Mouse (Mus musculus) fat pad, adult 2 months (tissue): ENCODE results near the gene Nckap5.

ENCODE experiments used
- DNase-seq: peaks from one replicate; pipeline ENCODE4 v3.0.0-alpha.2; 2011; ENCODE audit warnings: low read depth, low spot score; ENCODE audit errors: extremely low read depth

Nckap5 gene

GRCm38 (mm10) chr1:126766971-126767370, 63.6 kb downstream of the Nckap5 start:
- no peak for DNase-seq

GRCm38 (mm10) chr1:126765506-126766170, 65.0 kb downstream of the Nckap5 start:
- no peak for DNase-seq

GRCm38 (mm10) chr1:126764201-126764600, 66.4 kb downstream of the Nckap5 start:
- no peak for DNase-seq

GRCm38 (mm10) chr1:126763192-126763591, 67.4 kb downstream of the Nckap5 start:
- no peak for DNase-seq

GRCm38 (mm10) chr1:126760386-126760785, 70.2 kb downstream of the Nckap5 start:
- DNase-seq = no peak

- DNase-seq = no peak
These were observed 74.9 kb downstream of the Nckap5 start for GRCm38 (mm10) chr1:126755682-126756081.

GRCm38 (mm10) chr1:126753611-126754010, 77.0 kb downstream of the Nckap5 start:
- DNase-seq = no peak

- DNase-seq = no peak
These were observed 78.2 kb downstream of the Nckap5 start for GRCm38 (mm10) chr1:126752247-126753037.

GRCm38 (mm10) chr1:126751137-126751536, 79.5 kb downstream of the Nckap5 start:
- DNase-seq = no peak

- no peak for DNase-seq
These were observed 80.4 kb downstream of the Nckap5 start for GRCm38 (mm10) chr1:126750156-126750555.

GRCm38 (mm10) chr1:126747914-126748313, 82.7 kb downstream of the Nckap5 start:
- no peak for DNase-seq

- DNase-seq = no peak
These were observed 85.0 kb downstream of the Nckap5 start for GRCm38 (mm10) chr1:126745482-126746136.

GRCm38 (mm10) chr1:126744631-126745305, 85.8 kb downstream of the Nckap5 start:
- no peak for DNase-seq

- DNase-seq = no peak
These were observed 92.3 kb downstream of the Nckap5 start for GRCm38 (mm10) chr1:126738291-126738640.

- DNase-seq = no peak
These were observed 92.9 kb downstream of the Nckap5 start for GRCm38 (mm10) chr1:126737554-126738290.

GRCm38 (mm10) chr1:126731691-126732090, 98.9 kb downstream of the Nckap5 start:
- DNase-seq = no peak

GRCm38 (mm10) chr1:126726400-126727055, 104.1 kb downstream of the Nckap5 start:
- no peak for DNase-seq

- no peak for DNase-seq
These were observed 104.8 kb downstream of the Nckap5 start for GRCm38 (mm10) chr1:126725628-126726367.

- no peak for DNase-seq
These were observed 108.7 kb downstream of the Nckap5 start for GRCm38 (mm10) chr1:126721917-126722316.
